Mouse (Mus musculus): ENCODE data around the gene Myg1. TPM values are rescaled to one million over a fixed set of nuclear protein-coding genes. Genes with fewer than 3 reads are reported as not detected.
A peak's percentile ranks its signal among the peaks of the same experiment; 100 is the strongest.
"Not testable (repeated sequence)": the region's sequence is repeated elsewhere in the genome, so short reads cannot be mapped to it uniquely, and the experiment has no call there.

Gene Myg1
- total and polyA plus RNA-seq, 2 experiments: 25.5 to 32.3 TPM

- TF ChIP-seq POLR2A (IDR thresholded peaks at IDR 0.05; ENCODE audit: extremely low read depth, insufficient read depth, low read length): no peak
- TF ChIP-seq CTCF (IDR thresholded peaks at IDR 0.05; ENCODE audit: low read depth, low read length): peak; percentile 80
- WGBS: 85% methylated on average over 6 of the region's 6 CpGs
- Histone ChIP-seq H3K4me1 (ENCODE audit: control insufficient read depth, insufficient read depth, low read length) (no peaks in the 10 kb centered on the region), H3K4me3 (ENCODE audit: insufficient read depth, low read depth, low read length) (no peak overlapping the region), H3K27ac (replicated peaks; ENCODE audit: insufficient read depth, low read depth, low read length) (no peak overlapping the region), H3K36me3 (ENCODE audit: control insufficient read depth, insufficient read depth, low read length) (no peaks in the 10 kb centered on the region), H3K27me3 (ENCODE audit: control insufficient read depth, insufficient read depth, low read length) (no peaks in the 10 kb centered on the region), H3K79me2 (ENCODE audit: control insufficient read depth, insufficient read depth, low read length) (no peaks in the 10 kb centered on the region), H3K9ac (ENCODE audit: low read depth, low read length) (no peak overlapping the region)
- DNase-seq (ENCODE audit: extremely low read depth, low read depth, low spot score): peak; percentile 48
Measured at GRCm38 (mm10) chr15:102316263-102316662, 15.2 kb upstream of the Myg1 start.

GRCm38 (mm10) chr15:102324654-102325473, 6.6 kb upstream of the Myg1 start:
- Histone ChIP-seq H3K27me3 (ENCODE audit: control insufficient read depth, insufficient read depth, low read length) (no peaks in the 10 kb centered on the region), H3K4me3 (ENCODE audit: insufficient read depth, low read depth, low read length) (no peak overlapping the region), H3K4me1 (ENCODE audit: control insufficient read depth, insufficient read depth, low read length) (peaks cover 2% of the 10 kb centered on the region; the same call in 1 of the 2 replicates), H3K27ac (replicated peaks; ENCODE audit: insufficient read depth, low read depth, low read length) (no peak overlapping the region), H3K9ac (ENCODE audit: low read depth, low read length) (no peak overlapping the region), H3K36me3 (ENCODE audit: control insufficient read depth, insufficient read depth, low read length) (no peaks in the 10 kb centered on the region), H3K79me2 (ENCODE audit: control insufficient read depth, insufficient read depth, low read length) (no peaks in the 10 kb centered on the region; the same call in 1 of the 2 replicates)
- TF ChIP-seq POLR2A (IDR thresholded peaks at IDR 0.05; ENCODE audit: extremely low read depth, insufficient read depth, low read length) (no peak), CTCF (IDR thresholded peaks at IDR 0.05; ENCODE audit: low read depth, low read length) (no peak)
- 72% methylated on average over 12 of the region's 12 CpGs for WGBS
- DNase-seq (ENCODE audit: extremely low read depth, low read depth, low spot score): no peak

- under 1% methylated on average over 40 of the region's 40 CpGs for WGBS
- Histone ChIP-seq H3K79me2 (ENCODE audit: control insufficient read depth, insufficient read depth, low read length) (no peaks in the 10 kb centered on the region; the same call in 1 of the 2 replicates), H3K36me3 (ENCODE audit: control insufficient read depth, insufficient read depth, low read length) (no peaks in the 10 kb centered on the region), H3K27me3 (ENCODE audit: control insufficient read depth, insufficient read depth, low read length) (no peaks in the 10 kb centered on the region), H3K4me1 (ENCODE audit: control insufficient read depth, insufficient read depth, low read length) (peaks cover 2% of the 10 kb centered on the region; the same call in 1 of the 2 replicates), H3K27ac (replicated peaks; ENCODE audit: insufficient read depth, low read depth, low read length) (peak within 1 kb of the TSS; percentile 70), H3K4me3 (ENCODE audit: insufficient read depth, low read depth, low read length) (peak within 1 kb of the TSS; percentile 87), H3K9ac (ENCODE audit: low read depth, low read length) (peak within 1 kb of the TSS; percentile 81)
- DNase-seq (ENCODE audit: extremely low read depth, low read depth, low spot score): peak; percentile 77
- TF ChIP-seq POLR2A (IDR thresholded peaks at IDR 0.05; ENCODE audit: extremely low read depth, insufficient read depth, low read length) (0 out of 2 replicates have a peak, but pooled peaks have one; percentile 21), CTCF (IDR thresholded peaks at IDR 0.05; ENCODE audit: low read depth, low read length) (peak; percentile 54)
Measured at GRCm38 (mm10) chr15:102326022-102326576, 5.4 kb upstream of the Myg1 start, which contains the start of gene Pfdn5. TSS of gene Pfdn5 (plus strand) at chr15:102326116.

GRCm38 (mm10) chr15:102326892-102327291, 4.6 kb upstream of the Myg1 start:
- WGBS: 39% methylated on average over 8 of the region's 8 CpGs
- H3K79me2 ChIP-seq (ENCODE audit: control insufficient read depth, insufficient read depth, low read length): no peaks in the 10 kb centered on the region; the same call in 1 of the 2 replicates
- H3K4me3 ChIP-seq (ENCODE audit: insufficient read depth, low read depth, low read length): peak overlapping the region; percentile 87; the same call in 1 of the 2 replicates
- peaks cover 3% of the 10 kb centered on the region; the same call in 1 of the 2 replicates for H3K4me1 ChIP-seq (ENCODE audit: control insufficient read depth, insufficient read depth, low read length)
- H3K36me3 ChIP-seq (ENCODE audit: control insufficient read depth, insufficient read depth, low read length): no peaks in the 10 kb centered on the region
- no peak overlapping the region for H3K27ac ChIP-seq (replicated peaks; ENCODE audit: insufficient read depth, low read depth, low read length)
- no peak for DNase-seq (ENCODE audit: extremely low read depth, low read depth, low spot score)
- H3K27me3 ChIP-seq (ENCODE audit: control insufficient read depth, insufficient read depth, low read length): no peaks in the 10 kb centered on the region
- TF ChIP-seq POLR2A (IDR thresholded peaks at IDR 0.05; ENCODE audit: extremely low read depth, insufficient read depth, low read length) (no peak), CTCF (IDR thresholded peaks at IDR 0.05; ENCODE audit: low read depth, low read length) (no peak)
- no peak overlapping the region; the same call in 1 of the 2 replicates for H3K9ac ChIP-seq (ENCODE audit: low read depth, low read length)

GRCm38 (mm10) chr15:102335254-102335653, 3.7 kb downstream of the Myg1 start:
- Histone ChIP-seq H3K36me3 (ENCODE audit: control insufficient read depth, insufficient read depth, low read length) (peaks cover 6% of the 10 kb centered on the region; the same call in 1 of the 2 replicates), H3K4me3 (ENCODE audit: insufficient read depth, low read depth, low read length) (no peak overlapping the region), H3K27me3 (ENCODE audit: control insufficient read depth, insufficient read depth, low read length) (no peaks in the 10 kb centered on the region), H3K4me1 (ENCODE audit: control insufficient read depth, insufficient read depth, low read length) (peaks cover 5% of the 10 kb centered on the region), H3K27ac (replicated peaks; ENCODE audit: insufficient read depth, low read depth, low read length) (no peak overlapping the region), H3K79me2 (ENCODE audit: control insufficient read depth, insufficient read depth, low read length) (no peaks in the 10 kb centered on the region), H3K9ac (ENCODE audit: low read depth, low read length) (no peak overlapping the region)
- no peak for DNase-seq (ENCODE audit: extremely low read depth, low read depth, low spot score)
- TF ChIP-seq POLR2A (IDR thresholded peaks at IDR 0.05; ENCODE audit: extremely low read depth, insufficient read depth, low read length) (no peak), CTCF (IDR thresholded peaks at IDR 0.05; ENCODE audit: low read depth, low read length) (no peak)
- 89% methylated on average over 8 of the region's 8 CpGs for WGBS

GRCm38 (mm10) chr15:102335925-102336324, 4.4 kb downstream of the Myg1 start:
- H3K27me3 ChIP-seq (ENCODE audit: control insufficient read depth, insufficient read depth, low read length); H3K36me3 ChIP-seq (ENCODE audit: control insufficient read depth, insufficient read depth, low read length); DNase-seq (ENCODE audit: extremely low read depth, low read depth, low spot score); H3K9ac ChIP-seq (ENCODE audit: low read depth, low read length); H3K4me3 ChIP-seq (ENCODE audit: insufficient read depth, low read depth, low read length); H3K79me2 ChIP-seq (ENCODE audit: control insufficient read depth, insufficient read depth, low read length); H3K27ac ChIP-seq (replicated peaks; ENCODE audit: insufficient read depth, low read depth, low read length); H3K4me1 ChIP-seq (ENCODE audit: control insufficient read depth, insufficient read depth, low read length): not testable (repeated sequence)
- 94% methylated on average over 5 of the region's 5 CpGs for WGBS
